Mouse (Mus musculus) layer of hippocampus, adult 2 months (tissue): ENCODE results near the gene Creg2. TPM values are rescaled to one million over a fixed set of nuclear protein-coding genes. Genes with fewer than 3 reads are reported as not detected.

ENCODE experiments used
- DNase-seq, 2 experiments: peaks; one replicate each; pipeline ENCODE4 v3.0.0; 2022; ENCODE audit warnings: low spot score in 2 of 2
- H3K27ac ChIP-seq: fragments of 200-600 bp; 2 replicates; pipeline ENCODE4 v1.8.1; 2022
- H3K4me3 ChIP-seq: fragments of 200-600 bp; 2 replicates; pipeline ENCODE4 v1.8.1; 2022; ENCODE audit warnings: mild to moderate bottlenecking
- CTCF ChIP-seq: fragments of 200-600 bp; conservative IDR thresholded peaks from 2 replicates; pipeline ENCODE4 v1.8.1; 2022; ENCODE audit warnings: antibody characterized with exemption, mild to moderate bottlenecking, moderate library complexity
- long read RNA-seq, 2 experiments: library from polyadenylated mRNA; stranded (forward); transcript quantifications; one replicate each; pipeline ENCODE4 v2.0.0; 2021; ENCODE audit warnings: borderline mapping rate in 2 of 2
- total RNA-seq, 2 experiments: library from RNA; stranded (reverse); gene quantifications; 2 replicates each; pipeline ENCODE4 v1.2.3; 2021

Gene Creg2
- 10 to 100 TPM; 99.7 to 100.0 TPM for total RNA-seq
- long read RNA-seq, experiment 1, full-length matches to known transcripts: 19 of 36 reads
- long read RNA-seq, experiment 1, partial matches to known transcripts: 1 of 36 reads
- long read RNA-seq, experiment 1, other reads (novel, unspliced or antisense): 16 of 36 reads
- long read RNA-seq, experiment 2, full-length matches to known transcripts: 24 of 41 reads
- long read RNA-seq, experiment 2, partial matches to known transcripts: 0 of 41 reads
- long read RNA-seq, experiment 2, other reads (novel, unspliced or antisense): 17 of 41 reads

DNA sequence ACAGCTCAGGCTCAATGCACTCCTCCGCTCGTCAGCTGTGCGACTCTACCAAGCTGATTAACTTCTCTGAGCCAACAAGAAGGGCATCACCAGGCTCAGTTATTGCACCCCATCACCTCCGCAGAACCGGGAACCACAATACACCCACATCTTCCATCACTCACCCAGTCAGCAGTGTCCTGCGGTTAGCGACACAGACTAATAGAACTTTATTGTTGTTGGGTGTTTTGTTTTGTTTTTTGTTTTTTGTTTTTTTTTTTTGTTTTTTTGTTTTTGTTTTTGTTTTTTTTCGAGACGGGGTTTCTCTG, at the start of gene Creg2:
Creg2 (minus strand) TSS at position 234 of the 308 bp plus-strand sequence.
- H3K4me3 ChIP-seq: peak within 1 kb of the TSS; percentile 92
- TF ChIP-seq CTCF: no peak
- peak in 1 of 2 experiments; percentile 63 for DNase-seq
- peak within 1 kb of the TSS; percentile 99 for H3K27ac ChIP-seq

DNA sequence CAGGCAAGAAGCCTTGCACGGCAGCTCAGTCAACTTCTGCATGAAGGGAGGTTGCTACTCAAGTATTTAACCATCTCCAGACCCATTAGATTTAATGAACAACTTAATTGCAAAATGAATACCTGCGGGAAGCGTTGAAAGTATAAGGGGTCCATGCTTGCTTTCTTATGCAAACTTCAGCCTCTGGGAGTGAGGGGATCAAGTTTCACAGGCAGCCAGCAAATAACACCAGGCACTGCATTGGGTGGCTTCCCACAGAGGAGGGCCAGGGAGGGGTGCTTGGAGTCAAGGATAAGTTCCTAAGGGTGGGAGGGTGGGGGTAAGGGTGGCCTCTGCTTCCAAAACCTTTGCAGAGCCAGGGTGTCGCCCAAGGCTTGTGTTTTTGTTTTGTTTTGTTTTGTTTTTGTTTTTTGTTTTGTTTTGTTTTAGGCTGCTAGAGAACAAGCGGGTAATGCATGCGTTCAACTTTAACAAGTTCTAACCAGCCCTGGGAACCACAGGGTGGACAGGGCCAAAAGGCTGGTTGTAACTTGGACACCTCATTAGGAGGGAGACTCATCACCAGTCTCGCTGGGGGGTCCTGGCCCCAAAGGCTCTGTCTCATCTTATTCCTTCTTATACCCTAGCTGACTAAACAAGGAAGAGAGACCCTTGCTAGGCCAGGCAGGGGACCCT, 49.5 kb upstream of the Creg2 start:
- TF ChIP-seq CTCF: no peak
- H3K27ac ChIP-seq: no peak overlapping the region
- DNase-seq: no peak

DNA sequence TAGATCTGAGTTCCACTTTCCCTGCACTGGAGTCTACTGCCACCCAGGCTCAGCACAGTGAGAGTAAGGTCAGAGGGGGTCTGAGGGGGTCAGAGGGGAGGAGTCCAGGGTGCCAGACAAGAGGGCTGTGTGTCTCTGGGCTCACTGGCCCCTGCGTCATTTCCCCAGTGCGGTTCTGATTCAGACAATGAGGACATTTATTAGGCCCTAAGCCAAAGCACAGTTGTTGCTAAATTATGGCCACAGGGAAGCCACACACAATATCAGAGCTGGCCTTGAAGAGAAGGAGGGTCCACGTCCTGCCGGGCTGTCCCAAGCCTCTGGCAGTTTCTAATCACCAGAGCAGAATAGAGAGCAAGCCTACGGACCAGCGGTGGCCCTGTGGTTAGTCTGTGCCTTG, 47.2 kb upstream of the Creg2 start:
- H3K4me3 ChIP-seq: no peak overlapping the region
- no peak overlapping the region for H3K27ac ChIP-seq
- no peak for TF ChIP-seq CTCF
- DNase-seq: no peak

More for the DNA sequence above, 49.5 kb upstream of the Creg2 start:
- H3K4me3 ChIP-seq: no peak overlapping the region

DNA sequence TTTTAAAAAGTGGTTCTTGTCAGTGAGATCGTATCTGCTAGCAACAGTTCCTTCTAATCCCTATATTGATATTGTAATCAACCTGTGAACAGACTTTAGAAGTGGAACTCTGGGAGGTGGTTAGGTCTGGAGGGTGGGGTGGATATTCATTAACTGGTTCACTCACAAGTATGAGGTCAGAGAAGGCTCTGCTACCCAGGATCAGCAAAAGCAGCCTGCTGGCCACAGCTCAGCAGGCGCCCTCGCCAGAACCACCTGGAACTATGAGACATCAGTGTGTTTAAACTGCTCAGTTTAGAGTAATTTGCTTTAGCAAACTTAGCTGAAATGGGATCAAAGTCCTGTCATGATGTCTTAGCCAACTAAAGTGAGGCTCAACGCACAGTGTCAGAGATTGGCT, 43.9 kb upstream of the Creg2 start:
- no peak for DNase-seq
- H3K4me3 ChIP-seq: no peak overlapping the region
- no peak for TF ChIP-seq CTCF
- H3K27ac ChIP-seq: no peak overlapping the region

DNA sequence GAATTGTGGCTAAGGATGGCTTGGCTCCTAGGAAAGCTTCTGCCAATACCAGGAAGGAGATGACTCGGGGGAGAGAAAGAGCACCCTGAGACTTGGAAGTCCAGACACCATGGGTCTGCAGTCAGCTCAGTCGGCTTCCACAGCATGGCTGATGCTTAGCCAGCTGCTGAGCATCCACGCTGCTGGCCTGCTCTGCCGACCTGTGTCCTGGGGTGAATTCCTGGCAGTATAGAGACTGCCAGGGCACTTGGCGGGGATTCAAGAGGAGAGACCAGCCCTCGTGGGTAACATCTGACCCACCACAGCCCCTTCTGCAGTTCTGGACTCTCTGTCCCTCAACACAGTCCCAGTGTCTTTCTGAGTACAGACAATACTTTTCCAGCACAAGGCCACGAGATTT, 43.5 kb upstream of the Creg2 start:
- no peak overlapping the region for H3K27ac ChIP-seq
- no peak for DNase-seq
- TF ChIP-seq CTCF: no peak
- H3K4me3 ChIP-seq: no peak overlapping the region

DNA sequence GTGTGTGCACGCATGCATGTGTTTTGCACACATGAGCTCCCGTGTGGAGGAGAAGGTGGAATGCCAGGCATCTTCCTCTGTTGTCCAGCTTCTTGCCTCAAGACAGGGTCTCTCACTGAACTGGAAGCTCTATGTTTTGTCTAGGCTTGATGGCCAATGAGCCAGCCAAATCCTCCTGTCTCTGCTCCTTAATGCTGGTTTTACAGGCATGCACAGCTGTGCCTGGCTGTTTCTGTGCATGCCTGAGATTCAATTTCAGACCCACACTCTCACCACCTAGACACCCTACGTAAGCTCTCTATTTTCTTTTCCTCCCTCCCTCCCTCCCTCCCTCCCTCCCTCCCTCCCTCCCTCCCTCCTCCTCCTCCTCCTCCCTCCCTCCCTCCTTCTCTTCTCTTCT, 40.7 kb upstream of the Creg2 start:
- Histone ChIP-seq H3K4me3 (no peak overlapping the region), H3K27ac (no peak overlapping the region)
- DNase-seq: no peak
- TF ChIP-seq CTCF: no peak

DNA sequence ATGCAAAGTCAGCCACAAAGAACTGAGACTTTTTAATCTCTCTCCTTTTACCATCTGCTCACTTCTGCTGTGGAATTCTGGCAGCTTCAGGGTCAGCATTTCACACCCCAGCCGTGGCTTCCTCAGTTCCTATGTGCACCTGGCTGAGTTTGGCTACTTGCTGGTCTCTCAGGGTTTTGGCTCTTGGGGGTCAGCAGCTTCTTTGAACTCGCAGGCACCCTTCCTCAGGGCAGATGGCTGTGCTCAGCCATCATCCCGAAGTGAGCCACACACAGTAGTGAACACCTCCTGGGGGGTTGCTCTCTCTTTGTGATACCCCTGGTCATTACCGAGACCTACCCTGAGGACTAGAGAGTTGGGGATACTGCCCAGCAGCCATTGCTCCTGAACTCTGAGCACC, 39.8 kb upstream of the Creg2 start:
- H3K4me3 ChIP-seq: no peak overlapping the region
- no peak for DNase-seq
- no peak for TF ChIP-seq CTCF
- no peak overlapping the region for H3K27ac ChIP-seq

DNA sequence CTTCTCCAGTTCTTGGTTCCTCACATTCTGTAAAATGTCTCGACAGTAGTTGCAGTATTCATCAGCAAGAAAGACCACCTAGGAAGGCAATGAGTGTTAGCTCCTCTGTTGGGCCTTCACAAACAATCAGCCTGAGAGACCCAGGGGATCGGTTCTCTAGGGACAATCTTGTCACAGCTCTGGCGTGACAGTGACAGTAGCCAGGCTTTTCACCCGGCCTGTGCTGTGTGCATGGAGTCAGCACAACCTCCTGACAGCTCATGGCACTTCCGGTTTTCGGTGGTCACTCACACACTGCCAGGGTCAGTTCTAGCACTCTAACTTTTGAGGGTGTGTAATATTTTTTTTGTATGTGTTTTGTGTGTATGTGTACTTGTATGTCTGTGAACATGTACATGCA, 37.3 kb upstream of the Creg2 start:
- H3K27ac ChIP-seq: no peak overlapping the region
- no peak overlapping the region for H3K4me3 ChIP-seq
- no peak for TF ChIP-seq CTCF
- no peak for DNase-seq

DNA sequence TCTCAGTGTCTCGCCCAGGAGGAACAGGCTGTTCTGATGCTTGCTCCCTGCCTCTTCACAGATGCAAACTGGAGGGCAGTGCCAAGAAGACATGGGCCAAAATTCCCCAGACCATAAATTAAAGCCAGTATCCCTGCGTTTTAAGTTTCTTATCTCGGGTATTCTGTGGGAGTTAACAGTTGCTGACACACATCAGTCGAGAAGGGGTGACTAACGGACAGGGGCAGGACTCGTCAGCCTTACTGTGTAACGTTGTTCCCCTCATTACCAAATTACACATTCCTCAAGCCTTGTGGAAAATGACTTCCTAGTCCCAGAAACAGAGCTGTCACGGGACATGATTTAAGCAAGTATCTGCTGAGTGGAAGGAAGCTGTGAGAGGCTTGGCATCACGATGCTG, 36.0 kb upstream of the Creg2 start:
- TF ChIP-seq CTCF: no peak
- H3K27ac ChIP-seq: no peak overlapping the region
- H3K4me3 ChIP-seq: no peak overlapping the region
- DNase-seq: no peak

DNA sequence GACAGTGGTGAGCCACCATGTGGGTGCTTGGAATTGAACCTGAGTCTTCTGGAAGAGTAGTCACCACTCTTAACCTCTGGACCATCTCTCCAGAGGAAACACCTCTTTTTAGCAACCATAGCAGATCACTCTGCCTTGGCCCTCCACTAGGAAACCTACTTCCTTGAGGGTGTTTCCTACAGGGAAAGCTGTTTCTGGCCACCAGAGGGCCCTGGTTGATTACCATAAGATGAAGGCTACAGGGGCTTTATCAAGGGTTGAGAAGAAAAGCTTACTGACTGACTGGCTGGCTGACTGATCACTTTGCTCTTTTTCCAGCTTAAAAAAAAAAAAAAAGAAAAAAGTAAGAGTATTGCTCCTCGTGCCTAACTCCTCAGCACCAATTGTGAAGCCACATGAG, 34.6 kb upstream of the Creg2 start:
- DNase-seq: peak; percentile 69 to 80
- peak; percentile 88 for TF ChIP-seq CTCF
- Histone ChIP-seq H3K4me3 (no peak overlapping the region), H3K27ac (no peak overlapping the region)

DNA sequence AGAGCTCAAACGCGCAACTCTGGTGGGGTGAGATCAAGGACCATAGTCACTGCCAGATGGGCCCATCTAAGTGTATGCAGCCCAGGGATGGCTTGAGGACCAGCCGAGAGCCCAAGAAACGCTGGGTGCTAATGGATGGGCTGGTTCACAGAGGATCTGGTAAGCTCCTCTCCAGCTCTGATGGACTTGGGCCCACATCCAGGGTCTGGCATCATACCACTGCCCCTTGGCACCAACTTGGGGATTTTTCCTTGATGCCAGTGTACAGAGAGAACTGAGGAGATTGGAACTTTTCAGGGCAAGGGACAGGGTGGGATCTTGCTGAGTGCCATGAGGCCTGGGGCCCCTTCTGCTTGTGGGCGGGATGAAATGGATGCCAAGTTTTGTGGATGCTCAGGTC, 30.4 kb upstream of the Creg2 start:
- Histone ChIP-seq H3K27ac (no peak overlapping the region), H3K4me3 (no peak overlapping the region)
- no peak for DNase-seq
- TF ChIP-seq CTCF: no peak

DNA sequence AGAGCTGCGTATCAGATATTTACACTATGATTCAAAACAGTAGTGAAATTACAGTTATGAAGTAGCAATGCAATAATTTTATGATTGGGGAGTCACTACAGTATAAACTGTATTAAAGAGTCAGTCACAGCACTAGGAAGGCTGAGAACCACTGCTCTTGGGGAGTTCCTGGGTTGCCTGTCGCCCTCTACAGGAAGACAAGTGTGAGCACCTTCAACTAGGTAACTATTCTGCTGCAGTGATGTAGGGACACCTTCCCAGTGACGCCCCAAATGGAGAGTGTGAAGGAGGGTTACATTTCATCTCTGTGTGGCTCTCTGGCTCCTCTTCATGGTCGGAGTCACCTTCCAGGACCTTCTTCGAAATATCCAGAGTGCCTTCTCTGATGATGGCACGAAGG, 29.3 kb upstream of the Creg2 start:
- no peak for DNase-seq
- Histone ChIP-seq H3K4me3 (no peak overlapping the region), H3K27ac (no peak overlapping the region)
- TF ChIP-seq CTCF: peak; percentile 67

DNA sequence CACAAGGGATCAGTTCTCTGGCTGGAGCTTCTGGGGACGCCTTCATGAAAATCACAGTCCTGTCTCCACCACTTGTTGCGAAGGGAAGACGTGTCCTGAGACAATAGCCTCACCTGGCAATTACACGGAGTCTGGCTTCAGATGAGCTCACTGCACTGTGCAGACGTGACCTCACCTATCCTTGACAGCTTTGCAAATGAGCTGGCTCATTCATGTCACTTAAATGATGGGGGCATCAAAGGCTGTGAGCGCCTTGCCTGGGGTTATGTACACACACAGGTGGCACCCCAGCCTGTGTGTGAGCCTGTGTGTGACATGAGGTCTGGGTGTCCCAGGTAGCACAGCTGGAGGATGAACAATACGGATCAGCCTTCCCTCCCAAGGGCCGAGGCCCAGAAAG, 27.6 kb upstream of the Creg2 start:
- no peak for TF ChIP-seq CTCF
- no peak for DNase-seq
- no peak overlapping the region for H3K4me3 ChIP-seq
- no peak overlapping the region for H3K27ac ChIP-seq

DNA sequence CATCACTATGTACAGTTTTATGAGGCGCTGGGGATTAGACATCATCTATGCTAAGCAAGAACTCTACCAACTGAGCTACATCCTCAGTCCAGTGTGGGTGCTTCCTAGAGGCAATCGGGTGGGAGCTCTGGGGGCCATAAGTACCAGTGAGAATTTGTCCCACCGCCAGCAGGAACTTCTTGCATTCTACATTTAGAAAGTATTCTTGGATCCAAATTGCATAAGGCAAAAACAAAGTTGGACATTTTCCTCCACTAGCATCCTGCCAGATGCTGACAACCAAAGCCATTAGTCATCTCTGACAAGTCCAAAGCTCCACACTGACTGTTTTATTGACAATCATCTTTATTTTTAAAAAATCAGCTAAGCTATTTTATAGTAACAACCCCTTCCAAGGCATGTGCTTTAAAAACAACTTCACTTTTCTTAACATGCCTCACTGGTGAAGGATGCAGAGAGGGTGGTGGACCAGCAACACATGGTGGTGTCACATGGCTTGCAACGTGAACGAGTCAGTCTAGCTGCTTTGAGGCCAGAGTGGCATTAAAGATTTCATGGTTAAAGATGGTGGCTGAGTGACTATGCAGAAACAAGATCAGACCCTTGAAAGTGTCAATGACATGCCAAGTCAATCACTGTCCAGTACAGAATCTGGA, 25.1 kb upstream of the Creg2 start:
- TF ChIP-seq CTCF: no peak
- Histone ChIP-seq H3K4me3 (no peak overlapping the region), H3K27ac (no peak overlapping the region)
- peak in 1 of 2 experiments; percentile 27 for DNase-seq
